ENCODE assay signal across 8 mouse cellular contexts in the genomic region with DNA sequence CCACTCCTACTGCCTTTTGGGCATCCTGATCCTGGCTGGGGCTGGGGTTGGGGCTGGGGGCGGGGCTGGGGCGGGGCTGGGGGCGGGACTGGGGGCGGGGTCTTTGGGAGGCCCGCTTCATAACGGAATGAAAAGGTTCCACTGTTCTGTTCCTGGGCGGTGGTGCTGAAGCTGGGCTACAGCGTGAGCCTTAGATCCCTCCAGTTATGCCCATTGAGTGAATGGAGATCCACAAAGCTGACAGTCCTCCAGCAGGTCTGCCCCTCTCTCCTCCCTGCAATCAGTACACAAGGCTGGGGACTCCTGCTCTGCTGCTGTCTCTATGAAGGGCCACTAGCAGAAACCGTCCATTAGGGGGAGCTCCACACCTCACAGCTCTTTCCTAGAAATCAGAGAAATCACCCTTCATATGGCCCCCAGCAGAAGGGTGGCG.
DNase-seq lines count a peak whose midpoint lies in the region; ATAC-seq and TF ChIP-seq lines count a peak whose summit lies in the region.

No protein-coding gene starts in this region.

- peak; percentile 70; the same call in 1 of the 2 replicates for ATAC-seq in hindbrain, postnatal 0 days
- ATAC-seq in limb, embryonic 11.5 days (ENCODE audit: insufficient number of reproducible peaks, low FRiP score, low TSS enrichment, low read depth) = peak; percentile 77
- ATAC-seq in midbrain, embryonic 12.5 days (ENCODE audit: low FRiP score, low read depth) = peak; percentile 82
- no peak for ATAC-seq in erythroid progenitor cell, adult 5-6 weeks (replicated peaks; ENCODE audit: low FRiP score, poor library complexity, severe bottlenecking)

- no peaks in the 10 kb centered on the region; the same call in 1 of the 2 replicates for H3K4me1 ChIP-seq in cerebellum, adult 2 months (ENCODE audit: control insufficient read depth, insufficient read depth, low read length)
- peaks cover 28% of the 10 kb centered on the region for H3K4me1 ChIP-seq in forebrain, embryonic 10.5 days
- no peaks in the 10 kb centered on the region for H3K4me1 ChIP-seq in hindbrain, postnatal 0 days (ENCODE audit: insufficient read depth, low read length)
- H3K4me1 ChIP-seq in limb, embryonic 11.5 days (ENCODE audit: control insufficient read depth, insufficient read depth, low read length) = no peaks in the 10 kb centered on the region
- peaks cover 15% of the 10 kb centered on the region for H3K4me1 ChIP-seq in midbrain, embryonic 12.5 days

- 19% methylated on average over 10 of the region's 10 CpGs for WGBS in cerebellum, adult 2 months
- under 1% methylated on average over 10 of the region's 10 CpGs for WGBS in forebrain, embryonic 10.5 days
- WGBS in hindbrain, postnatal 0 days = 5% methylated on average over 10 of the region's 10 CpGs
- 4% methylated on average over 10 of the region's 10 CpGs for WGBS in limb, embryonic 11.5 days
- 1% methylated on average over 10 of the region's 10 CpGs for WGBS in midbrain, embryonic 12.5 days

- H3K36me3 ChIP-seq in forebrain, embryonic 10.5 days (replicated peaks) = no peaks in the 10 kb centered on the region
- H3K36me3 ChIP-seq in hindbrain, postnatal 0 days (ENCODE audit: insufficient read depth, low read length) = no peaks in the 10 kb centered on the region
- no peaks in the 10 kb centered on the region for H3K36me3 ChIP-seq in limb, embryonic 11.5 days (ENCODE audit: control insufficient read depth, insufficient read depth, low read length)
- H3K36me3 ChIP-seq in midbrain, embryonic 12.5 days = no peaks in the 10 kb centered on the region

- TF ChIP-seq CTCF in cerebellum, adult 2 months (IDR thresholded peaks at IDR 0.05; ENCODE audit: borderline replicate concordance, insufficient read depth, low read depth, low read length) = peak; percentile 67
- peak; percentile 73 for TF ChIP-seq CTCF in hindbrain, postnatal 0 days (IDR thresholded peaks at IDR 0.05; ENCODE audit: low read depth)

- no peak overlapping the region for H3K27ac ChIP-seq in cerebellum, adult 2 months (ENCODE audit: insufficient read depth, low read length)
- peak overlapping the region; percentile 69 for H3K27ac ChIP-seq in forebrain, embryonic 10.5 days
- H3K27ac ChIP-seq in hindbrain, postnatal 0 days = no peak overlapping the region
- H3K27ac ChIP-seq in limb, embryonic 11.5 days (replicated peaks; ENCODE audit: low read depth, low read length) = no peak overlapping the region
- no peak overlapping the region for H3K27ac ChIP-seq in midbrain, embryonic 12.5 days (replicated peaks)

- peak overlapping the region; percentile 51 for H3K4me3 ChIP-seq in cerebellum, adult 2 months (replicated peaks; ENCODE audit: insufficient read depth, low read depth, low read length)
- H3K4me3 ChIP-seq in forebrain, embryonic 10.5 days = peak overlapping the region; percentile 48
- peak overlapping the region; percentile 17; the same call in 1 of the 2 replicates for H3K4me3 ChIP-seq in hindbrain, postnatal 0 days (ENCODE audit: low read length)
- peak overlapping the region; percentile 5; the same call in 1 of the 2 replicates for H3K4me3 ChIP-seq in limb, embryonic 11.5 days (ENCODE audit: low read depth, low read length)
- H3K4me3 ChIP-seq in midbrain, embryonic 12.5 days = peak overlapping the region; percentile 29

- no peak for TF ChIP-seq POLR2A in cerebellum, adult 2 months (IDR thresholded peaks at IDR 0.05; ENCODE audit: borderline replicate concordance, insufficient read depth, low read length)

- H3K9me3 ChIP-seq in forebrain, embryonic 10.5 days = no peaks in the 10 kb centered on the region
- no peaks in the 10 kb centered on the region for H3K9me3 ChIP-seq in hindbrain, postnatal 0 days (ENCODE audit: low read length)
- H3K9me3 ChIP-seq in limb, embryonic 11.5 days (ENCODE audit: control insufficient read depth, low read length) = no peaks in the 10 kb centered on the region
- H3K9me3 ChIP-seq in midbrain, embryonic 12.5 days = no peaks in the 10 kb centered on the region

- peak overlapping the region; percentile 35 for H3K4me2 ChIP-seq in hindbrain, postnatal 0 days (ENCODE audit: low read depth, low read length)
- H3K4me2 ChIP-seq in limb, embryonic 11.5 days (ENCODE audit: low read depth, severe bottlenecking) = peak overlapping the region; percentile 24
- peak overlapping the region; percentile 41 for H3K4me2 ChIP-seq in midbrain, embryonic 12.5 days (replicated peaks)

- DNase-seq in cerebellum, adult 2 months = peak; percentile 34 to 41
- no peak for DNase-seq in cerebellum, adult 9-10 months
- peak; percentile 34 for DNase-seq in adrenal gland, adult 2 months
- DNase-seq in forebrain, embryonic 10.5 days (ENCODE audit: extremely low spot score, low spot score) = peak; percentile 53
- DNase-seq in hindbrain, postnatal 0 days (ENCODE audit: low spot score) = peak; percentile 64
- peak; percentile 70 for DNase-seq in limb, embryonic 11.5 days (ENCODE audit: low spot score)

- no peaks in the 10 kb centered on the region for H3K27me3 ChIP-seq in cerebellum, adult 2 months (ENCODE audit: control insufficient read depth, insufficient read depth, low read length)
- peaks cover 6% of the 10 kb centered on the region; the same call in 1 of the 2 replicates for H3K27me3 ChIP-seq in forebrain, embryonic 10.5 days (ENCODE audit: poor library complexity, severe bottlenecking)
- no peaks in the 10 kb centered on the region for H3K27me3 ChIP-seq in hindbrain, postnatal 0 days (ENCODE audit: insufficient read depth, low read length)
- no peaks in the 10 kb centered on the region for H3K27me3 ChIP-seq in limb, embryonic 11.5 days (ENCODE audit: control insufficient read depth, insufficient read depth, low read length)
- no peaks in the 10 kb centered on the region for H3K27me3 ChIP-seq in midbrain, embryonic 12.5 days

- H3K9ac ChIP-seq in hindbrain, postnatal 0 days (replicated peaks; ENCODE audit: low read length) = no peak overlapping the region
- H3K9ac ChIP-seq in limb, embryonic 11.5 days (ENCODE audit: low read length) = no peak overlapping the region
- no peak overlapping the region for H3K9ac ChIP-seq in midbrain, embryonic 12.5 days (replicated peaks)
